Mouse (Mus musculus) small intestine, adult 2 months (tissue): Measurements from ENCODE around the gene Sprr2a3.

Experiments used
- CTCF ChIP-seq: fragments of 200-500 bp; IDR thresholded peaks from 2 replicates; pipeline ENCODE4 v1.5.1; 2012; ENCODE audit warnings: low read depth, mild to moderate bottlenecking, control low read depth, inconsistent platforms, low read length, moderate library complexity, mixed read lengths; ENCODE audit not compliant: insufficient replicate concordance, insufficient read length; ENCODE audit errors: extremely low read depth
- POLR2A ChIP-seq: fragments of 200-500 bp; IDR thresholded peaks from 2 replicates; pipeline ENCODE4 v1.6.1; 2012; ENCODE audit warnings: low read depth, mild to moderate bottlenecking, control low read depth, inconsistent platforms, low read length, moderate library complexity

DNA sequence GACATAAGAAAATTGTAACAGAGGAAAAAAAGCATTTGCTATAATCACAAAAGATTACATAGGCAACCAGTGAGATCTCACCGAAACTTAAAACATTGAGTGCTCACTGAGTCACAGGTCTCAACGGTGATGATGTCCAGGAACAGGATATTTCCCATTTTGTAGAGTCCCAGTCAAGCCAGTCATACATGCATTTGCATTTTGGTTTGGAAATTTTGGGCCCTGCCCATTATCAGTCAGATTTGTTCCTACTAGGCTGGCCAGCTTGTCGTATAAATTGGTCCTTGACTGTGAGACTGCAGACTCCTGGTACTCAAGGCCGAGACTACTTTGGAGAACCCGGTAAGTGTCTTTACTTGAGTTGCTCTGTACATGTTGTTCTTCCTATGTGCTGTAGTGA is 53.6 kb downstream of the Sprr2a3 start, which contains the start of gene Sprr2d:
- no peak for TF ChIP-seq POLR2A
- no peak for TF ChIP-seq CTCF
